ENCODE assay signal across 8 mouse cellular contexts in the genomic region with DNA sequence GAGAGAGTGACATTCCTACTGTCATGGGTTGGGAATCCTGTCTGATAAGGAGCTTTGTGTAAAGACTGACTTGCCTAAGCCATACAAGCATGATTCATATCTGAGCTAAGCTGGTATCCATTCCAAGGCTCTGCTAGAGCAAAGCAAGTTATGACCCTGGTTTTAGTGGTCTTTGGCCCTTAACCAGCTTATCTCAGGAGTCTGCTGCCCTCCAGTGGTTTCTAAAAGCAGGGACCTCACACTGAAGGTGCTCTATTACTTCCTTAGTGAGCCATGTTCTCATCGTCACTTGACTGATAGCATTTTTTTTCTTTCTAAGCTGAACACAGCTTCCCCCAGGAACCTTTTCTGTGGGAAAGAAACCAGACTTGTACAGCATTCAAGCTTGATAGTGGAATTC. TPM values are rescaled to one million over a fixed set of nuclear protein-coding genes. Genes with fewer than 3 reads are reported as not detected.
A peak's percentile ranks its signal among the peaks of the same experiment; 100 is the strongest.
DNase-seq lines count a peak whose midpoint lies in the region; TF ChIP-seq lines count a peak whose summit lies in the region.

No protein-coding gene starts in this region.

- no peaks in the 10 kb centered on the region for H3K79me2 ChIP-seq in liver, adult 2 months (ENCODE audit: control insufficient read depth, insufficient read depth, low read length)

- no peaks in the 10 kb centered on the region for H3K9me3 ChIP-seq in ES-E14 (ENCODE audit: control insufficient read depth, insufficient read depth, low read depth, low read length)

- WGBS in liver, adult 2 months: 23% methylated on average over 1 of the region's 1 CpGs

- peak; percentile 34; the same call in 1 of the 2 replicates for TF ChIP-seq CTCF in liver, adult 2 months (IDR thresholded peaks at IDR 0.05; ENCODE audit: low read depth, low read length)

- no peak overlapping the region for H3K27ac ChIP-seq in ES-E14 (ENCODE audit: insufficient read depth, low read depth, low read length, poor library complexity, severe bottlenecking)
- H3K27ac ChIP-seq in liver, adult 2 months (replicated peaks; ENCODE audit: insufficient read depth, low read depth, low read length): no peak overlapping the region

- TF ChIP-seq POLR2A in liver, adult 2 months (IDR thresholded peaks at IDR 0.05; ENCODE audit: extremely low read depth, insufficient read depth, low read length): no peak

- no peaks in the 10 kb centered on the region for H3K27me3 ChIP-seq in liver, adult 2 months (ENCODE audit: control insufficient read depth, insufficient read depth, low read length)

- H3K9ac ChIP-seq in ES-E14 (ENCODE audit: insufficient read depth, low read depth, low read length, poor library complexity, severe bottlenecking): no peak overlapping the region
- H3K9ac ChIP-seq in liver, adult 2 months (ENCODE audit: low read depth, low read length): no peak overlapping the region

- intact Hi-C loops in left cerebral cortex, postnatal 14 days (cut with DNase I): loop anchor here (2.0 to 5.0 kb wide), 2 partner anchors 46 to 58 kb away; a partner anchor contains a TSS
- intact Hi-C loops in heart, postnatal 10 days (cut with DNase I): loop anchor here (1.0 to 2.0 kb wide), 2 partner anchors 30 to 58 kb away; a partner anchor contains a TSS

- H3K4me3 ChIP-seq in ES-E14 (ENCODE audit: insufficient read depth in 1 of 2, low read depth in 1 of 2, low read length in 2 of 2, poor library complexity in 1 of 2, severe bottlenecking in 1 of 2): no peak overlapping the region
- H3K4me3 ChIP-seq in liver, adult 2 months (ENCODE audit: insufficient read depth, low read depth, low read length): no peak overlapping the region

- DNase-seq in left cerebral cortex, postnatal 14 days (ENCODE audit: low spot score in 2 of 2): peak; percentile 36 to 49
- DNase-seq in left cerebral cortex, adult 11 months (ENCODE audit: low spot score): no peak
- DNase-seq in ES-E14 (ENCODE audit: low read depth, low spot score): no peak
- DNase-seq in adrenal gland, adult 8-10 months: peak; percentile 55
- peak; percentile 54 to 58 for DNase-seq in heart, postnatal 10 days
- DNase-seq in liver, adult 2 months (ENCODE audit: extremely low read depth, low read depth, low spot score): peak; percentile 32
- peak; percentile 49 for DNase-seq in skeletal muscle tissue, adult 2 months (ENCODE audit: low read depth, low spot score)
- DNase-seq in frontal cortex, postnatal 25 days (ENCODE audit: low spot score in 2 of 2): no peak

- H3K4me1 ChIP-seq in ES-E14 (ENCODE audit: control insufficient read depth in 2 of 2, insufficient read depth in 2 of 2, low read length in 2 of 2, poor library complexity in 1 of 2): no peaks in the 10 kb centered on the region
- no peaks in the 10 kb centered on the region for H3K4me1 ChIP-seq in liver, adult 2 months (ENCODE audit: control insufficient read depth, insufficient read depth, low read length)

- H3K36me3 ChIP-seq in ES-E14 (ENCODE audit: control insufficient read depth, insufficient read depth, low read length, poor library complexity, severe bottlenecking): peaks cover 40% of the 10 kb centered on the region
- H3K36me3 ChIP-seq in liver, adult 2 months (ENCODE audit: control insufficient read depth, insufficient read depth, low read length): peaks cover 34% of the 10 kb centered on the region

- in situ Hi-C loops in ES-E14 (cut with MboI; ENCODE audit: low sequenced_read_pairs in 2 of 2, unreplicated experiment in 2 of 2): no loop called here

TF ChIP-seq in ES-E14, 5 proteins besides CTCF, POLR2A, EP300 and RAD21:
- TF ChIP-seq ZC3H11A (IDR thresholded peaks at IDR 0.05; ENCODE audit: borderline replicate concordance, low read depth, low read length) (0 out of 2 replicates have a peak, but pooled peaks have one; percentile 21), ZNF384 (IDR thresholded peaks at IDR 0.05; ENCODE audit: low read depth, low read length) (0 out of 2 replicates have a peak, but pooled peaks have one; percentile 47), CHD2 (IDR thresholded peaks at IDR 0.05; ENCODE audit: low read depth, low read length) (no peak)

RNA-seq across cellular contexts. Expression of a gene that starts 12.0 kb away (rescaled TPM):
- total RNA-seq in left cerebral cortex, postnatal 14 days (2021): 10 to 100 TPM; 26.8 to 28.3 TPM
- 66.2 and 69.1 TPM in 2 replicates for total RNA-seq in ES-E14 (2012; rRNA removed)
- total RNA-seq in adrenal gland, adult 8-10 months (2022): 10 to 100 TPM; 21.4 to 32.1 (median 28.3) TPM
- total RNA-seq in heart, postnatal 10 days (2021): 10 to 100 TPM; 15.2 to 15.8 TPM
- total RNA-seq in liver, adult 2 months (2014; rRNA removed): 21.9 and 23.0 TPM in 2 replicates
- 8.3 and 11.0 TPM in 2 replicates for polyA plus RNA-seq in liver, adult 2 months (2012; rRNA removed)

RNA-seq across cellular contexts. Expression of a gene that starts 12.0 kb away (rescaled TPM):
- 10 to 100 TPM; 37.1 to 37.8 TPM for total RNA-seq in left cerebral cortex, postnatal 14 days (2021)
- total RNA-seq in ES-E14 (2012; rRNA removed): 55.8 and 66.1 TPM in 2 replicates
- total RNA-seq in adrenal gland, adult 8-10 months (2022): 10 to 100 TPM; 26.2 to 30.4 (median 29.1) TPM
- total RNA-seq in heart, postnatal 10 days (2021): 10 to 100 TPM; 21.6 to 24.0 TPM
- 9.7 and 9.9 TPM in 2 replicates for total RNA-seq in liver, adult 2 months (2014; rRNA removed)
- polyA plus RNA-seq in liver, adult 2 months (2012; rRNA removed): 8.8 and 12.0 TPM in 2 replicates

RNA-seq across cellular contexts. Expression of a gene that starts 30.1 kb away (rescaled TPM):
- total RNA-seq in left cerebral cortex, postnatal 14 days (2021): 10 to 100 TPM; 26.8 to 29.9 TPM
- 44.2 and 46.2 TPM in 2 replicates for total RNA-seq in ES-E14 (2012; rRNA removed)
- 10 to 100 TPM; 16.9 to 22.5 (median 21.0) TPM for total RNA-seq in adrenal gland, adult 8-10 months (2022)
- total RNA-seq in heart, postnatal 10 days (2021): 10 to 100 TPM; 17.8 to 20.3 TPM
- 0.09 and 0.27 TPM in 2 replicates for total RNA-seq in liver, adult 2 months (2014; rRNA removed)
- 0.21 and 0.91 TPM in 2 replicates for polyA plus RNA-seq in liver, adult 2 months (2012; rRNA removed)

RNA-seq across cellular contexts. Expression of a gene that starts 48.5 kb away (rescaled TPM):
- total RNA-seq in left cerebral cortex, postnatal 14 days (2021): 10 to 100 TPM; 23.0 to 25.3 TPM
- total RNA-seq in ES-E14 (2012; rRNA removed): 26.0 and 38.8 TPM in 2 replicates
- 10 to 100 TPM; 31.7 to 39.8 (median 35.4) TPM for total RNA-seq in adrenal gland, adult 8-10 months (2022)
- 1 to 10 TPM; 6.9 to 8.0 TPM for total RNA-seq in heart, postnatal 10 days (2021)
- 11.3 and 12.5 TPM in 2 replicates for total RNA-seq in liver, adult 2 months (2014; rRNA removed)
- 8.7 and 10.6 TPM in 2 replicates for polyA plus RNA-seq in liver, adult 2 months (2012; rRNA removed)

Comparison
In these comparisons a context has a peak if more than half of its experiments do, and no peak if none do; other contexts are left out.
1. DNase-seq: peak in left cerebral cortex, postnatal 14 days (2 of 2), adrenal gland, adult 8-10 months (single experiment), heart, postnatal 10 days (2 of 2), liver, adult 2 months (single experiment) and skeletal muscle tissue, adult 2 months (single experiment); none in left cerebral cortex, adult 11 months (single experiment), ES-E14 (single experiment) and frontal cortex, postnatal 25 days (0 of 2).
2. RNA of a gene that starts 30.1 kb away (total RNA-seq): 44.2 to 46.2 TPM in ES-E14, 26.8 to 29.9 TPM in left cerebral cortex, postnatal 14 days, 16.9 to 22.5 TPM in adrenal gland, adult 8-10 months and 17.8 to 20.3 TPM in heart, postnatal 10 days; 0.09 to 0.27 TPM in liver, adult 2 months; every median in the first group is over 10 times any median in the second.